Mouse (Mus musculus) heart, adult 9 months (tissue): ENCODE measurements around the gene Grk6.

Source experiments
- DNase-seq, 2 experiments: peaks; one replicate each; pipeline ENCODE4 v3.0.0; 2022; ENCODE audit warnings: low spot score in 2 of 2

Gene Grk6

GRCm38 (mm10) chr13:55444937-55445315, at the start of gene Grk6:
Gene Grk6, plus strand, starts transcription at chr13:55445072.
- DNase-seq: peak; percentile 100

GRCm38 (mm10) chr13:55398088-55398487, 46.8 kb upstream of the Grk6 start, which contains the start of gene Slc34a1:
Gene Slc34a1, plus strand, starts transcription at chr13:55398187.
- DNase-seq: no peak

GRCm38 (mm10) chr13:55399300-55400038, 45.4 kb upstream of the Grk6 start:
- no peak for DNase-seq

GRCm38 (mm10) chr13:55400039-55400346, 44.9 kb upstream of the Grk6 start:
- DNase-seq: no peak

GRCm38 (mm10) chr13:55403266-55403665, 41.6 kb upstream of the Grk6 start:
- DNase-seq: no peak

GRCm38 (mm10) chr13:55403935-55404852, 40.7 kb upstream of the Grk6 start:
- DNase-seq: no peak

- peak; percentile 66 to 75 for DNase-seq
Observed at GRCm38 (mm10) chr13:55404853-55405782, 39.8 kb upstream of the Grk6 start.

- DNase-seq: no peak
Observed at GRCm38 (mm10) chr13:55405783-55406390, 39.0 kb upstream of the Grk6 start.

GRCm38 (mm10) chr13:55407341-55407740, 37.5 kb upstream of the Grk6 start:
- no peak for DNase-seq

- DNase-seq: no peak
Observed at GRCm38 (mm10) chr13:55408546-55409120, 36.2 kb upstream of the Grk6 start.

GRCm38 (mm10) chr13:55411826-55412225, 33.0 kb upstream of the Grk6 start:
- DNase-seq: no peak

- DNase-seq: no peak
Observed at GRCm38 (mm10) chr13:55412643-55413307, 32.1 kb upstream of the Grk6 start.

- no peak for DNase-seq
Observed at GRCm38 (mm10) chr13:55413333-55413732, 31.5 kb upstream of the Grk6 start.

GRCm38 (mm10) chr13:55414743-55415380, 30.0 kb upstream of the Grk6 start, which contains the start of gene Pfn3:
Gene Pfn3, minus strand, starts transcription at chr13:55415232.
- no peak for DNase-seq

- DNase-seq: peak; percentile 85
Observed at GRCm38 (mm10) chr13:55418004-55418403, 26.9 kb upstream of the Grk6 start.

- DNase-seq: no peak
Observed at GRCm38 (mm10) chr13:55419142-55419541, 25.7 kb upstream of the Grk6 start.

- DNase-seq: no peak
Observed at GRCm38 (mm10) chr13:55420018-55420932, 24.6 kb upstream of the Grk6 start.

GRCm38 (mm10) chr13:55420933-55421800, 23.7 kb upstream of the Grk6 start:
- peak; percentile 72 to 73 for DNase-seq
